Mouse (Mus musculus) liver, adult 2 months (tissue): Measurements from ENCODE around the gene Gm4952. TPM values are rescaled to one million over a fixed set of nuclear protein-coding genes. Genes with fewer than 3 reads are reported as not detected.
A peak's percentile ranks its signal among the peaks of the same experiment; 100 is the strongest.

Experiments used
- DNase-seq: peaks from one replicate; pipeline ENCODE4 v3.0.0-alpha.2; 2011; ENCODE audit warnings: low read depth, low spot score; ENCODE audit errors: extremely low read depth
- H3K27ac ChIP-seq: fragments of 200-500 bp; replicated peaks from 2 replicates; pipeline ENCODE4 v1.5.1; 2012; ENCODE audit warnings: low read depth, mild to moderate bottlenecking, control low read depth, inconsistent platforms, low read length; ENCODE audit not compliant: insufficient read depth
- H3K27me3 ChIP-seq: fragments of 200-500 bp; 2 replicates; pipeline ENCODE4 v1.6.1; 2012; ENCODE audit warnings: mild to moderate bottlenecking, moderate library complexity, low read length, inconsistent platforms; ENCODE audit not compliant: control insufficient read depth, insufficient read depth
- H3K36me3 ChIP-seq: fragments of 200-500 bp; 2 replicates; pipeline ENCODE4 v1.6.1; 2012; ENCODE audit warnings: low read length, inconsistent platforms; ENCODE audit not compliant: control insufficient read depth, insufficient read depth
- H3K4me1 ChIP-seq: fragments of 200-500 bp; 2 replicates; pipeline ENCODE4 v1.6.1; 2011; ENCODE audit warnings: low read length; ENCODE audit not compliant: control insufficient read depth, insufficient read depth
- H3K4me3 ChIP-seq: fragments of 200-500 bp; 2 replicates; pipeline ENCODE4 v1.5.1; 2011; ENCODE audit warnings: low read depth, mild to moderate bottlenecking, control low read depth, low read length, moderate library complexity; ENCODE audit not compliant: insufficient read depth
- H3K79me2 ChIP-seq: fragments of 200-500 bp; 2 replicates; pipeline ENCODE4 v1.6.1; 2012; ENCODE audit warnings: inconsistent platforms, mild to moderate bottlenecking, low read length, moderate library complexity; ENCODE audit not compliant: control insufficient read depth, insufficient read depth
- H3K9ac ChIP-seq: fragments of 200-500 bp; 2 replicates; pipeline ENCODE4 v1.6.1; 2012; ENCODE audit warnings: low read depth, mild to moderate bottlenecking, control low read depth, inconsistent platforms, low read length
- CTCF ChIP-seq: fragments of 200-500 bp; IDR thresholded peaks from 2 replicates; pipeline ENCODE4 v1.5.1; 2011; ENCODE audit warnings: low read depth, low read length, control low read depth
- POLR2A ChIP-seq: fragments of 200-500 bp; IDR thresholded peaks from 2 replicates; pipeline ENCODE4 v1.6.1; 2011; ENCODE audit warnings: low read length, control low read depth; ENCODE audit not compliant: insufficient read depth; ENCODE audit errors: extremely low read depth
- WGBS: fragments of 180-500 bp; shearing (Covaris S2); methylation state at CpG from one replicate; pipeline ENCODE4 v1.1.7; 2018; 5-methylcytosine and 5-hydroxymethylcytosine counted together
- polyA plus RNA-seq: library from polyadenylated mRNA; depleted of rRNA; stranded (reverse); fragments of >200 nt; gene quantifications from 2 replicates; pipeline ENCODE4 v1.2.3, GENCODE M21; 2012; rRNA removed
- total RNA-seq: library from RNA; depleted of rRNA; stranded (reverse); fragments of >200 nt; gene quantifications from 2 replicates; pipeline ENCODE4 v1.2.3, GENCODE M21; 2014; rRNA removed

Gene Gm4952
- total RNA-seq (91.4 and 132 TPM in 2 replicates), polyA plus RNA-seq (41.7 and 68.7 TPM in 2 replicates)

DNA sequence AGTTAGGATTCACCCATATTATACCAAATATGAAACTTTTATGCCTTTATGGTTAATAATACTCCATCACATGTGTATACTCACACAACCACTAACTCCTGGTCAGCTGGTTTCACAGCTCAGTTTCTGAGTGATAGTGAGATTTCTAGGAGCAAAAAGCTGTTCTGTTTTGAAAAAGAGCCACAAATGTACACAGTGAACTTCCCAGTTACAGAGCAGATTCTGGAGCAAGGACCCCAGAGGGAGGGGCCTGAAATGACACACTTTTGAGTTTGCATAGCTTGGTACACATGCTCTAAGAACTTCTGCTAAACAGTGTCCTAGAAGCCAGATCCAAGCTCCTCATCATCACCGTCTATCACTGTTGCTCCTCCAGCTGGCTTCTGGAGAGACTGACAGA lies at the start of gene Gm4952:
Gene Gm4952 (plus strand): TSS at position 301 of the 400 bp plus-strand sequence.
- H3K4me1 ChIP-seq: peaks cover 7% of the 10 kb centered on the region
- no peaks in the 10 kb centered on the region for H3K36me3 ChIP-seq
- peak within 1 kb of the TSS; percentile 98 for H3K27ac ChIP-seq
- no peaks in the 10 kb centered on the region for H3K27me3 ChIP-seq
- no peak for TF ChIP-seq POLR2A
- TF ChIP-seq CTCF: no peak
- H3K4me3 ChIP-seq: peak within 1 kb of the TSS; percentile 54
- WGBS: 14% methylated on average over 1 of the region's 1 CpGs
- peaks cover 7% of the 10 kb centered on the region; the same call in 1 of the 2 replicates for H3K79me2 ChIP-seq
- peak; percentile 86 for DNase-seq
- H3K9ac ChIP-seq: peak within 1 kb of the TSS; percentile 75

GRCm38 (mm10) chr19:12550005-12550942 lies 49.5 kb upstream of the Gm4952 start:
- Histone ChIP-seq H3K27me3 (no peaks in the 10 kb centered on the region), H3K79me2 (no peaks in the 10 kb centered on the region), H3K4me1 (no peaks in the 10 kb centered on the region), H3K4me3 (no peak overlapping the region), H3K36me3 (no peaks in the 10 kb centered on the region), H3K9ac (no peak overlapping the region), H3K27ac (no peak overlapping the region)
- DNase-seq: no peak
- TF ChIP-seq CTCF (no peak), POLR2A (no peak)
- WGBS: 75% methylated on average over 5 of the region's 5 CpGs

DNA sequence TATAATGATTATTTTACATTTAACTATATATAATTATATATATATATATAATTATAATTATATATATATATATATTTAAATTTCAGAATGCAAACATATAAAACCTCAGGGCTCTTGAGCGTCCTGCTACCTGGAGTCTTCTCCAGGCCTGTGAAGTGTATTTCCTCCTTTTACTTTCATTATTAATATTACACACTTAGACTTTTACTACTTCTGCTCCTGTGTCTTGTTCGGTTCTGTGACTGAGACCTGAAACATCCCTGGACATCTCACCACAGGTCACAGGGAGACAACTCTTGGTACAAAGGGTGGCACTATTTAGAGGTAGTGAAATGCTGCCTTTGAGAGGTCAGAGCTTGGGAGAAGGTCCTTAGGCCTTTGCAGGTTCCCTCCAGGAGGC lies 43.5 kb upstream of the Gm4952 start:
- WGBS: 93% methylated on average over 2 of the region's 2 CpGs
- Histone ChIP-seq H3K9ac (no peak overlapping the region), H3K27ac (no peak overlapping the region), H3K4me3 (no peak overlapping the region), H3K36me3 (no peaks in the 10 kb centered on the region), H3K79me2 (no peaks in the 10 kb centered on the region), H3K27me3 (no peaks in the 10 kb centered on the region), H3K4me1 (no peaks in the 10 kb centered on the region)
- DNase-seq: no peak
- TF ChIP-seq CTCF: no peak
- no peak for TF ChIP-seq POLR2A

- WGBS: 83% methylated on average over 4 of the region's 4 CpGs
- Histone ChIP-seq H3K4me3 (no peak overlapping the region), H3K79me2 (no peaks in the 10 kb centered on the region), H3K27me3 (no peaks in the 10 kb centered on the region), H3K27ac (no peak overlapping the region), H3K4me1 (no peaks in the 10 kb centered on the region), H3K36me3 (no peaks in the 10 kb centered on the region), H3K9ac (no peak overlapping the region)
- TF ChIP-seq POLR2A (no peak), CTCF (no peak)
- DNase-seq: peak; percentile 13
These were observed 41.6 kb upstream of the Gm4952 start for GRCm38 (mm10) chr19:12558219-12558618.

DNA sequence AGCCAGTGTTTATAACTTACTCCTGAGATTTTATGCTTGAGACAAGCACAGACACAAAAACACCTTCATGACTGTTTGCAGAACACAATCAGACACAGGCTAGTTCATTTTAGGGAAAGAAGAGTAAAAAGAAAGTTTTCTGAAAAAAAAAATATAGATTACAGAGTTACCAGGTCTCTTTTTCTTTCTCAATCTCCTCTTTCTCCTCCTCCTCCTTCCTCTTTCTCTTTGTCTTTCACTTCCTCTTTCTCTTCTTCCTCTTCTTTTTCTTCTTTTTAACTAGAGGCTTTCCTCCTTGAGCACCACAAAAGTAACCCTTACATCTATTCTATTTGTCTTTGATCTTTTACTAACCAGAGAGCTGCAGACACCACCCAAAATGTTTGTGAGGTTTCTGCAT lies 35.6 kb upstream of the Gm4952 start:
- Histone ChIP-seq H3K27me3 (no peaks in the 10 kb centered on the region), H3K27ac (no peak overlapping the region), H3K4me1 (no peaks in the 10 kb centered on the region), H3K9ac (no peak overlapping the region), H3K36me3 (no peaks in the 10 kb centered on the region), H3K4me3 (no peak overlapping the region), H3K79me2 (no peaks in the 10 kb centered on the region)
- no peak for DNase-seq
- no peak for TF ChIP-seq CTCF
- no peak for TF ChIP-seq POLR2A

GRCm38 (mm10) chr19:12567011-12567410 lies 32.8 kb upstream of the Gm4952 start:
- no peaks in the 10 kb centered on the region for H3K79me2 ChIP-seq
- TF ChIP-seq CTCF (no peak), POLR2A (no peak)
- H3K9ac ChIP-seq: no peak overlapping the region
- 82% methylated on average over 4 of the region's 4 CpGs for WGBS
- DNase-seq: peak; percentile 13
- no peaks in the 10 kb centered on the region for H3K27me3 ChIP-seq
- no peak overlapping the region for H3K27ac ChIP-seq
- H3K36me3 ChIP-seq: no peaks in the 10 kb centered on the region
- H3K4me1 ChIP-seq: no peaks in the 10 kb centered on the region
- H3K4me3 ChIP-seq: no peak overlapping the region
